Mouse (Mus musculus) olfactory bulb, adult 2 months (tissue): ENCODE data around the gene Sytl3.

ENCODE experiments used
- CTCF ChIP-seq: fragments of 200-500 bp; IDR thresholded peaks from 2 replicates; pipeline ENCODE4 v1.5.1; 2012; ENCODE audit warnings: low read depth, mild to moderate bottlenecking, low read length, moderate library complexity; ENCODE audit not compliant: insufficient read depth
- POLR2A ChIP-seq: fragments of 200-500 bp; IDR thresholded peaks from 2 replicates; pipeline ENCODE4 v1.6.1; 2012; ENCODE audit warnings: mild to moderate bottlenecking, low read depth, low read length, moderate library complexity; ENCODE audit not compliant: insufficient read depth

- TF ChIP-seq CTCF (no peak), POLR2A (no peak)
Measured at GRCm38 (mm10) chr17:6731634-6732033, 72.7 kb downstream of the Sytl3 start.
